Mouse (Mus musculus) olfactory bulb, adult 2 months (tissue): Measurements from ENCODE around the gene Kpnb1.

Experiments used
- CTCF ChIP-seq: fragments of 200-500 bp; IDR thresholded peaks from 2 replicates; pipeline ENCODE4 v1.5.1; 2012; ENCODE audit warnings: low read depth, mild to moderate bottlenecking, low read length, moderate library complexity; ENCODE audit not compliant: insufficient read depth
- POLR2A ChIP-seq: fragments of 200-500 bp; IDR thresholded peaks from 2 replicates; pipeline ENCODE4 v1.6.1; 2012; ENCODE audit warnings: mild to moderate bottlenecking, low read depth, low read length, moderate library complexity; ENCODE audit not compliant: insufficient read depth

- TF ChIP-seq CTCF = no peak
- no peak for TF ChIP-seq POLR2A
Measured at GRCm38 (mm10) chr11:97196541-97196940, 8.9 kb upstream of the Kpnb1 start.
